Mouse (Mus musculus): ENCODE measurements around the gene Sephs2.

GRCm38 (mm10) chr7:127231376-127231775, 42.5 kb downstream of the Sephs2 start:
- TF ChIP-seq CTCF (IDR thresholded peaks at IDR 0.05; ENCODE audit: control insufficient read depth, insufficient read depth, low read length) = no peak
- TF ChIP-seq POLR2A (IDR thresholded peaks at IDR 0.05; ENCODE audit: borderline replicate concordance, control insufficient read depth, low read depth, low read length) = no peak

Measured in bone marrow, adult 2 months (tissue).